Mouse (Mus musculus) c-Kit-negative CD71-positive TER-119-positive erythroid progenitor cells, embryonic 14.5 days (primary cell): ENCODE results near the gene Gast.
"Not testable (repeated sequence)": the region's sequence is repeated elsewhere in the genome, so short reads cannot be mapped to it uniquely, and the experiment has no call there.

Source experiments
- DNase-seq: peaks from one replicate; pipeline ENCODE4 v3.0.0-alpha.2; 2013; ENCODE audit warnings: low read depth, low spot score

Gast gene

GRCm38 (mm10) chr11:100320701-100321410 lies 13.4 kb upstream of the Gast start:
- DNase-seq = not testable (repeated sequence)

- DNase-seq = not testable (repeated sequence)
Measured at GRCm38 (mm10) chr11:100321479-100322305, 12.5 kb upstream of the Gast start.

DNA sequence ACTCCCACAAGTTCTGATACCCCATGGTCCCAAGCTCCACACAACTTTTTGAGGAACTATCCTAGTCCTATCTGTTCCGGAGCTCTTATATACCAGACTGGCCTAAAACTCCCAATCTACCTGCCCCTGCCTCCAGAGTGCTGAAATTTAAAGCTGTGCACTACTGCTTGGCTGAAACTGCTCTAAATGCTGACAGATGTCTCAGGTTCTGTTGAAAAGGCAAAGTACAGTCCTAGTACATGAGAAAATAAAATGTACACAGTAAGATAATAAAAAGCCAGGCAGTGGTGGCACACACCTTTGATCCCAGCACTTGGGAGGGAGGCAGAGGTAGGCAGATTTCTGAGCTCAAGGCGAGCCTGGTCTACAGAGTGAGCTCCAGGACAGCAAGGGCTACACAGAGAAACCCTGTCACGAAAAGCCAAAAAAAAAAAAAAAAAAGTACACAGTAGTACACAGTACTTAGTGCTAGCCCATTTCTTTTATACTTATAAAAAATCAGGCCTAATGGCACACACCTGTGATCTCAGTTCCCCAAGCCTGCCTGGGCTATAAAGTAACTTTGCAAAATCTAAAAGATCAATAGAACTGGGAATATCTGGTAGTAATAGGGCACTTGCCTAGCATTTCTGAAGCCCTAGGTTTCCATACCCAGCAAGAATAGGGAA lies 11.5 kb upstream of the Gast start:
- no peak for DNase-seq

DNA sequence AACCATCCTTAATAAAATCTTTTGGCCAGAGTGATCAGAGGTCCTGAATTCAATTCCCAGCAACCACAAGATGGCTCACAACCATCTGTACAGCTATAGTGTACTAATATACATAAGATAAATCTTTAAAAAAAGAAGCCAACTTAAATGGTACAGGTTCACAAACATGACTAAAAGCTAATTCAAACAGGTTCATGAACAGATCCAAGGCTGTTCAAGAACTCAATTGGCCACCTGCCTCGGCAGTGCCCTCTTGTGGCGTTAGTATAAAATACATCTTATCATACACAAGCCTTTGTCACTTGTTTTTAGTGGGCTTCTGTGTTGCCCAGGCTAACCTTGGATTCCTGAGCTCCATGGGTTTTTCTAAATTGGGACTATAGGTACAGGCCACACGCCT lies 10.6 kb upstream of the Gast start:
- DNase-seq = peak; percentile 80

DNA sequence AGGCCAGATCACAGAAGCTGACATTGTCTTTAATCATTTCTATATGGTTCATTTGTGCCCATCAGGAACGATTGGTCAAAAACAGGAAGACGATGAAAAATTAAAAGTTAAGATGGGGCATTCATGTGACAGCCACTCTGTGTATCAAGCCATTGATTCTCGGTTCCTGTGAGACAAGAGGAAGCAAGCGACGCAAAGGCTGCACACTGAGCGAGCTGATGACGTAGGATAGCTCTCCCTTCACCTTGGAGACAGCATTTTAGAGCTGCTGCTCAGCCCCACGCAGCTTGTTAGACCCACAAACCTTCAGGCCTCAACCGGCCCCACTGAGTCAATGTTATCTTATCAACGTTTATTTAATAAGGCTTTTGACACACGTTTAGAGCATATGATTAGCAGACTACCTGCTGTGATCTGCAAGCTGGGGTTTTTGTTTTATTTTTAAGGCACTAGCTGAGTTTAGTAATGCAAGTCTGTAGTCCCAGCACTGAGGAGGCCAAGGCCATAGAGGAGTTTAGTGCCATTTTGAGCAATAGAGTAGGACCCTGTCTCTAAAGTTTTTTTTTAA lies 9.1 kb upstream of the Gast start:
- DNase-seq = no peak

DNA sequence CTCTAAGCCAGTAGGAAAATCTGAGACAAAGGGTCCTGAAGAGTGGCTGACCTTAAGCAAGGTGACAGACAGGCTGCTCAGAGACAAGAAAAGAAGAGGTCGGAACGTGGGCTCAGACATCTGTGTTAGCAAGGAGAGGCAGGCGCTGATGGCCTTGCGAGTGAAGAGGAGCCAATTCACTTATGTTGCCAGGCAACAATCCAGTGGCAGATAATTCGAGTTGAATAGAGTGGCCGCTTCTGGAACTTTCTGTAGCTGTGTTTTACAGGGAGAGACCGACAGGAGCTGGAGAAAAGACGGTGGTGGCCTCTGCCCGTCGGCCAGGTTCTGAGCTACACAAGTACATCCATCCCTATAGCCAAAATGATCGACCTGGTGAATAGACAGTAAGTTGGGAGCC lies 6.9 kb upstream of the Gast start:
- DNase-seq = no peak

DNA sequence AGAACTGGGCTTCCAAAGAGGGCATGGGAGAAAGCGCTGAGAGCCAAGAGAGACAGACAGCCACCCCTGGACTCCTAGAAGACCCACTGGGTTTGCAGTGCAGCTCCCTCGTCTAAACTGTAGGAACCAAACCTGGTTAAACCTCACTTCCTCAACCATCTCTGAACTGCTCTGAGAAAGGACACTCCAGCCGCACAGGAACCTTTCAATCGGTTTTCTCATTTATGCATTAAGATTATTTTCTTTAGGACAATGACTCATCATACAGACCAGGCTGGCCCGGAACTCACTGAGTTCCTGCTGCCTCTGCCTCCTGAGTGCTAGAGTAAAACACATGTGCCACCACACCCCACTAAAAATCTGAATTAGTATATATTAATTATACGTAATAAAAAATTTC lies 6.4 kb upstream of the Gast start:
- no peak for DNase-seq

GRCm38 (mm10) chr11:100330235-100330634 lies 4.0 kb upstream of the Gast start:
- no peak for DNase-seq

- DNase-seq = not testable (repeated sequence)
Measured at GRCm38 (mm10) chr11:100330816-100331375, 3.3 kb upstream of the Gast start.

GRCm38 (mm10) chr11:100332766-100333515 lies 1.3 kb upstream of the Gast start:
- no peak for DNase-seq

DNA sequence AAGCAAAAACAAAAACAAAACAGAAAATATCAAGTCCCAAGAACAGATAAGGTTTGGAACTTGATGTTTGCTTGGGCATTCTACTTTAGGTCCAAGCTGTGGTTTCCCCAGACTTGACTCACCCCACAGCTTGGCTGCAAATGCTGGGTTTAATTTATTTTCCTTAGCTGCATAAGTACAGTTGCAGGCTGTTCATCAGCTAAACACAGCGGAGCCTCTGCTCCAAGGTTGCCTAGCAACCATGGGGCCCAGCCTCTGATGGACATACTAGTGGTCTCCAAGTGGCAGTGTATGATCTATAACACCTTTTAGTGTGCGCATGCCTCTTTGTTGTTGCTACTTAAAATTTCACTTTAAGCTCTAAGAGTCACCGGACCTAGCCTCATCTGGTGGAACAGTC lies 1.5 kb downstream of the Gast start:
- DNase-seq = no peak

- DNase-seq = no peak
Measured at GRCm38 (mm10) chr11:100344269-100344668, 10.1 kb downstream of the Gast start.

- DNase-seq = no peak
Measured at GRCm38 (mm10) chr11:100352076-100352857, 18.1 kb downstream of the Gast start.

DNA sequence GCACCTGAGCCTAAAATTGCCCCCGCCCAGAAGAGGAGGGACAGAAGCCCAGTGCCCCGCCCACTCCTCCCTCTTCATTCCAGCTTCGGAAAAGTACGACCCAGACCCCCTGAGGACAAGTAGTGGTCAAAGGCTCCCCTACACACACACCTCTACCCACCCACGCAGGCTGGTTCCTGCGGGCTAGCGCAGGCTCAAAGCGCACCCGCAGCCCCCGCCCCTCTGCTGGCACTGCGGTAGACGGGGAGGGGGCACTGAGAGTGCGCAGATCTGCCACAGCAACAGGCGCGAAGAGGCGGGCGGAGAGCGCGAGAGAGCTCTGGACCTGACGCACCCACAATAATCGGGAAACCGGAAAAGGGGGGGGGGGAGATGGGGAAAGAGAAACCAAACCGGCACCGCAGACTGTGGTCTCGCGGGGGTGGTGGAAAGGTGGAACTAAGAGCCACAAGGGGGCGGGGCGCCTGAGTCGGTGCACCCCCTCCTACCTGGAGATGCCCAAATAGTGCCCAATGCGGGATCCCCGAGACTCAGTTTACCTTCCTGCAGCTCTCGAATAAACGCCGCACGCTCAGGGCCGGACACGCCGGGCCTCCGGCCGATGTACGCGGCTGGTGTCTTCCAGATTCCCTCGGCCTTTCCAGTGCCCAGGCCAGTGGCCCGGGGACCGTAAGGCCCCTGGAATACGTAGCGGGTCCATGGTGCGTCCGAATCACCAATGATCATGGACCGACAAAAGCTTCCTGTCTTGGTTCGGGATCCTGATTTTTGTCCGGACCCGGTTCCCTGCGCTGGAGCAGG lies 21.1 kb downstream of the Gast start:
- no peak for DNase-seq

GRCm38 (mm10) chr11:100355972-100356818 lies 22.0 kb downstream of the Gast start, which contains the start of gene Hap1:
Hap1 (minus strand) TSS chr11:100356128.
- no peak for DNase-seq

GRCm38 (mm10) chr11:100356819-100357211 lies 22.6 kb downstream of the Gast start:
- DNase-seq = no peak

- DNase-seq = no peak
Measured at GRCm38 (mm10) chr11:100357408-100357807, 23.2 kb downstream of the Gast start.

GRCm38 (mm10) chr11:100360175-100360574 lies 26.0 kb downstream of the Gast start:
- no peak for DNase-seq
